Mouse (Mus musculus) small intestine, adult 10 weeks (tissue): ENCODE data around the gene Prl2c3. TPM values are rescaled to one million over a fixed set of nuclear protein-coding genes. Genes with fewer than 3 reads are reported as not detected.

Source experiments
- polyA plus RNA-seq: library from polyadenylated mRNA; stranded (reverse); fragments of 350-450 nt; fragmentation: Illumina TruSeq; extraction: RNeasy Lipid Tissue Mini Kit (QIAGEN cat#74804); gene quantifications from one replicate; pipeline ENCODE4 v1.2.3, GENCODE M21; 2014; ENCODE audit warnings: low replicate concordance

Prl2c3 gene
- not detected for polyA plus RNA-seq

GRCm38 (mm10) chr13:12799979-12800378 is at the start of gene Prl2c3:
Prl2c3 (minus strand) TSS chr13:12800079.

Other genes with a start within 250 kb of the Prl2c3 start
- 47.4 TPM for gene Ero1lb, start 234.2 kb downstream of the Prl2c3 start, polyA plus RNA-seq
- not detected for gene Prl2c2, start 205.3 kb upstream of the Prl2c3 start, polyA plus RNA-seq